Mouse (Mus musculus) embryonic fibroblast, embryonic 13.5 days (primary cell): ENCODE data around the gene Des. TPM values are rescaled to one million over a fixed set of nuclear protein-coding genes. Genes with fewer than 3 reads are reported as not detected.

ENCODE experiments used
- H3K27ac ChIP-seq: 2 replicates; pipeline ENCODE4 v1.5.1; 2012; ENCODE audit warnings: low read length, control low read depth, inconsistent platforms; ENCODE audit not compliant: insufficient read depth
- H3K4me1 ChIP-seq: 2 replicates; pipeline ENCODE4 v1.6.1; 2011; ENCODE audit warnings: low read length; ENCODE audit not compliant: control insufficient read depth, insufficient read depth
- H3K4me3 ChIP-seq: 2 replicates; pipeline ENCODE4 v1.5.1; 2011; ENCODE audit warnings: mild to moderate bottlenecking, control low read depth, low read length; ENCODE audit not compliant: insufficient read depth
- CTCF ChIP-seq: IDR thresholded peaks from 2 replicates; pipeline ENCODE4 v1.5.1; 2011; ENCODE audit warnings: mild to moderate bottlenecking, control low read depth, low read length, moderate library complexity, borderline replicate concordance; ENCODE audit not compliant: insufficient read depth
- POLR2A ChIP-seq: IDR thresholded peaks from 2 replicates; pipeline ENCODE4 v1.6.1; 2011; ENCODE audit warnings: low read depth, mild to moderate bottlenecking, control low read depth, low read length, moderate library complexity
- polyA plus RNA-seq: library from polyadenylated mRNA; stranded (reverse); fragments of >200 nt; gene quantifications from 2 replicates; pipeline ENCODE4 v1.2.4, GENCODE M21; 2011; ENCODE audit warnings: low read depth; ENCODE audit not compliant: missing spikeins, insufficient read length

Des gene
- polyA plus RNA-seq, 1 experiment: 11.3 TPM

DNA sequence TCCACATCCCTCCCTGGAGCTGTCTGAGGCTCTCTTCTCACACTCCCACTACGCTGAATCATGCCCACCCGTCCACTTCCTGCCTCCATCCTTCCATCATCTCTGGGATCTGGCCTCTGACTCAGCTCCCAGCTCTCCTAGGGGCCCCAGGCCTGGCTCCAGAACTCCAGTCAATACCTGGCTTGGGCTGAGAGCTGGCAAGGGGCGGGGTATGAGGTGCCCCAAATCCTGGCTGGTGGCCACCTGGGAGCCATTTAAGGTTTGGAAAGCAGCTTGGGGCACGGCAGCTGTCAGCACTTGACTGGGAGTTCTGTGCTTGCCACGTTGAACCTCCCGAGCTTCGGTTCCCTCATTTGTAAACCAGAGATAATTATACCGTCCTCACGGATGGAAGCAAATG lies 33.0 kb downstream of the Des start:
- Histone ChIP-seq H3K4me3 (no peak overlapping the region), H3K27ac (peak overlapping the region; percentile 95), H3K4me1 (peaks cover 20% of the 10 kb centered on the region)
- no peak for TF ChIP-seq CTCF
- no peak for TF ChIP-seq POLR2A

DNA sequence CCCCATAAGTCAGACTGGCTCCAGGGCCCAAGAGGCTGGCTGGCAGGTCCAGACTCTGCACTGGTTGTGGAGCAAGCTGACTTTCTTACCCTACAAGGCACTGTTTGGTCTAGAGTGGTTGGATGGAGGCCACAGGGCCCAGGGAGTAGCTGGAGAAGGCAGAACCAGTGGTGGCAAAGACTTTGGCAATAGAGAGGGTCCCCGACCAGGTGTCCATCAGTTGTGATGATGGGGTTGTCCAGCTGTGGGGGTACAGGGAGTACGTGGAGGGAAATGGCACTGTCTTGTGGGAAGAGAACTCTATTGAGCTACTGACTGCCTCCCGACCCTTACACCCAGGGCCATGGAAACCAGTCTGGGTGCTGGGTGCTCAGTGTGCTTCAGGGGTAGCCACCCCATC lies 33.7 kb downstream of the Des start:
- Histone ChIP-seq H3K4me3 (no peak overlapping the region), H3K4me1 (peaks cover 20% of the 10 kb centered on the region), H3K27ac (peak overlapping the region; percentile 95)
- TF ChIP-seq CTCF (no peak), POLR2A (no peak)

GRCm38 (mm10) chr1:75398761-75399402 lies 38.8 kb downstream of the Des start:
- Histone ChIP-seq H3K4me3 (no peak overlapping the region), H3K27ac (peak overlapping the region; percentile 86)
- TF ChIP-seq CTCF (no peak), POLR2A (peak; percentile 49; the same call in 1 of the 2 replicates)

DNA sequence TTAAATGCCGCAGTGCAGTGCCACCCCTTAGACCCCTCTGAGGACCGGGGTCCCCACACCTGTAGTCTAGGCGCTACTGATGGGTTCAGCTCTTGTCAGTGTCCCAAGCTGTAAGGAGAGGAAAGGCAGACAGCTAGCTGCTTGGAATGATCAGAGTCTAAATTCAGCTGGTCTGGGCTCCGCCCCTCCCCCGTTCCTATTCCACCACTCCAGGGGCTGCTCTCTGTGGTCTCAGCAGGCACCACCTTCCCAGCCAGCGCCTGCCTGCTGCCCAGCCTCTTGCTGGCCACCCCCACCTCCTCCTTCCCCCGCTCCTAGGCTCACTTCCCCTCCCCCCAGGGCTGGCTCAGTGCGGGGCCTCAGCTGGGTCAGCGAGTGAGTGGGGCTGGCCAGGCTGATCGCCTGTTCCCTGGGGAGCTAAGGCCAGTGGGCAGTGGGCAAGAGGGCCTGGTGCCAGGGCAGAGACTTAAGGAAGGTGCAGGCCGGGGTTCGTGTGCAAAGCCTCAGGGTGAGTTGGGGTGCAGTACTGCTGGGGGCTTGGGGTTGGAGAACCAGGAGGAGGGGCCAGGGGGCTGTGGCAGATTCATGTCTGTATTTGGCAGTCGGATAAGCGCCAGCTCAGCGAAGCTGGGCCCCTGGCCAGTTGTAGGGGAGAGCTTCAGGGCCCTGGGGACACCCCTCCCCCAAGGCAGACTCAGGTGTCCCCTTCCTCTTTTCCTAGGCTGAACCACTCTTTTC lies 39.8 kb downstream of the Des start:
- TF ChIP-seq CTCF (no peak), POLR2A (peak; percentile 82)
- peaks cover 5% of the 10 kb centered on the region; the same call in 1 of the 2 replicates for H3K4me1 ChIP-seq
- H3K4me3 ChIP-seq: peak overlapping the region; percentile 8; the same call in 1 of the 2 replicates
- H3K27ac ChIP-seq: peak overlapping the region; percentile 86

More at GRCm38 (mm10) chr1:75398761-75399402, 38.8 kb downstream of the Des start:
- peaks cover 5% of the 10 kb centered on the region; the same call in 1 of the 2 replicates for H3K4me1 ChIP-seq

GRCm38 (mm10) chr1:75400493-75401115 lies 40.5 kb downstream of the Des start:
- Histone ChIP-seq H3K4me3 (peak overlapping the region; percentile 8; the same call in 1 of the 2 replicates), H3K27ac (peak overlapping the region; percentile 67), H3K4me1 (peaks cover 5% of the 10 kb centered on the region; the same call in 1 of the 2 replicates)
- no peak for TF ChIP-seq CTCF
- TF ChIP-seq POLR2A: no peak

GRCm38 (mm10) chr1:75405547-75405946 lies 45.4 kb downstream of the Des start:
- Histone ChIP-seq H3K4me3 (no peak overlapping the region), H3K4me1 (peaks cover 2% of the 10 kb centered on the region; the same call in 1 of the 2 replicates), H3K27ac (no peak overlapping the region)
- TF ChIP-seq CTCF: no peak

- Histone ChIP-seq H3K4me3 (no peak overlapping the region), H3K27ac (no peak overlapping the region), H3K4me1 (no peaks in the 10 kb centered on the region)
- TF ChIP-seq POLR2A (no peak), CTCF (no peak)
Observed at GRCm38 (mm10) chr1:75406173-75406572, 46.0 kb downstream of the Des start.

GRCm38 (mm10) chr1:75407056-75407455 lies 46.9 kb downstream of the Des start:
- no peak overlapping the region for H3K4me3 ChIP-seq
- H3K4me1 ChIP-seq: no peaks in the 10 kb centered on the region
- H3K27ac ChIP-seq: no peak overlapping the region
- no peak for TF ChIP-seq POLR2A
- no peak for TF ChIP-seq CTCF

GRCm38 (mm10) chr1:75408210-75408609 lies 48.1 kb downstream of the Des start:
- Histone ChIP-seq H3K4me1 (no peaks in the 10 kb centered on the region), H3K4me3 (no peak overlapping the region), H3K27ac (no peak overlapping the region)
- TF ChIP-seq CTCF (no peak), POLR2A (no peak)

GRCm38 (mm10) chr1:75409950-75410349 lies 49.8 kb downstream of the Des start:
- TF ChIP-seq POLR2A: no peak
- no peak for TF ChIP-seq CTCF
- no peak overlapping the region for H3K27ac ChIP-seq
- no peaks in the 10 kb centered on the region for H3K4me1 ChIP-seq
- no peak overlapping the region for H3K4me3 ChIP-seq
